Mouse (Mus musculus): ENCODE measurements around the gene Mfap2. TPM values are rescaled to one million over a fixed set of nuclear protein-coding genes. Genes with fewer than 3 reads are reported as not detected.

The Mfap2 gene
- polyA plus RNA-seq, 1 experiment: not detected

DNA sequence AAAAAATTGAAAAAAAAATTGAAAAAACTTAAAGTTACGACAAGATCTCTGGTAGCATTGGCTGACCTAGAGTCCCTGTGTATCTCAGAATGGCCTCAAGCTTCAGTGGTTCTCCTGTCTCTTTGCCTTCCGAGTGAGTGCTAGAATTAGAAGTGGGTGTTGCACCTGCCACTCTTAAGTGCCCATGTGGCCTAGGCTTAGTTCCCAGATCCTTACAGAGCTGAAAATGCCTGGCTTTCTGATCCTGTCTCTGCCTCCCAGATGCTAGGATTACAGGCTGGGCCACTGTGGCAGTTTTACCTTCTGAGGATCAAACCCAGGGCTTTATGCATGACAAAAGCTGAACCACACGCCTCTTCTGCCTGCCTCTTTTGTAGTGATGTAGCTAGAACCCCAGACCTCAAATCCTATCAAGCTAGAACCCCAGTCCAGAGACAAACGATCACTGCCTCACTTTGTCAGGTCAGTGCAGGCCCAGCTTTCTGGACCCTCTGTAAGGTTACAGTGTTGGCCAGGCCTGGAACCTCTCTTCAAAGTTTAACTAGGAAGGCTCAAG lies 54.0 kb downstream of the Mfap2 start:
- no peak overlapping the region for H3K27ac ChIP-seq (ENCODE audit: insufficient read depth, low read depth, low read length)
- H3K4me1 ChIP-seq (ENCODE audit: control insufficient read depth, insufficient read depth, low read length): peaks cover 6% of the 10 kb centered on the region
- no peak overlapping the region for H3K4me3 ChIP-seq (ENCODE audit: insufficient read depth, low read length)
- TF ChIP-seq POLR2A (IDR thresholded peaks at IDR 0.05; ENCODE audit: borderline replicate concordance, low read depth, low read length): no peak
- TF ChIP-seq CTCF (IDR thresholded peaks at IDR 0.05; ENCODE audit: low read depth, low read length): no peak

DNA sequence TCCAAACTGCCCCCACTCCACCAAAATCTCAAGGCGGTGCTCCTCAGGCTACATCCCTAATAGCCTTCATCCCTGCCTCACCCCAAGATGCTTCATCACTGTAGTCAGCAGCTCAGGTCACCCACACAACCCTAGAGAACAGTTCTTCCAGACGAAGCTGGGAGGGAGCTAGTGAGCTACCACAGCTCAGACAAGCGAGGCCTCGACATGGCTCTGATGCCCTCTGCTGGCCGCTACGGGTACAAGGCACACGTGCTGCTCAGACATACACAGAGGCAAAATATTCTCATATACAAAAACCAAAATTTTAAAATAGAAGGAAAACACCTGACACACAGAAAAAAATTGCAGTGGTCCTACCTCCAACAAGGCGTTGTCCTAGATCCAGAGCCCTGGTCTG lies 54.9 kb downstream of the Mfap2 start:
- Histone ChIP-seq H3K4me1 (ENCODE audit: control insufficient read depth, insufficient read depth, low read length) (peaks cover 2% of the 10 kb centered on the region), H3K4me3 (ENCODE audit: insufficient read depth, low read length) (no peak overlapping the region), H3K27ac (ENCODE audit: insufficient read depth, low read depth, low read length) (no peak overlapping the region)
- TF ChIP-seq POLR2A (IDR thresholded peaks at IDR 0.05; ENCODE audit: borderline replicate concordance, low read depth, low read length): no peak
- TF ChIP-seq CTCF (IDR thresholded peaks at IDR 0.05; ENCODE audit: low read depth, low read length): peak; percentile 86

Other genes starting within 250 kb of the Mfap2 start
- 6.3 and 8.1 TPM in 2 replicates for gene Padi4, start 236.2 kb upstream of the Mfap2 start, polyA plus RNA-seq (2012; ENCODE audit: insufficient read depth, insufficient read length, missing spikeins)
- 0.25 and 0.47 TPM in 2 replicates for gene Padi3, start 199.8 kb upstream of the Mfap2 start, polyA plus RNA-seq (2012; ENCODE audit: insufficient read depth, insufficient read length, missing spikeins)
- gene Padi1, start 164.6 kb upstream of the Mfap2 start, polyA plus RNA-seq (2012; ENCODE audit: insufficient read depth, insufficient read length, missing spikeins): not detected in 2 replicates
- gene Padi2, start 104.1 kb upstream of the Mfap2 start, polyA plus RNA-seq (2012; ENCODE audit: insufficient read depth, insufficient read length, missing spikeins): 11.0 and 12.2 TPM in 2 replicates
- 145 and 163 TPM in 2 replicates for gene Sdhb, start 49.2 kb upstream of the Mfap2 start, polyA plus RNA-seq (2012; ENCODE audit: insufficient read depth, insufficient read length, missing spikeins)
- gene Atp13a2, start 23.5 kb upstream of the Mfap2 start, polyA plus RNA-seq (2012; ENCODE audit: insufficient read depth, insufficient read length, missing spikeins): 203 and 230 TPM in 2 replicates
- gene Crocc, start 50.1 kb downstream of the Mfap2 start, polyA plus RNA-seq (2012; ENCODE audit: insufficient read depth, insufficient read length, missing spikeins): 6.9 and 8.1 TPM in 2 replicates
- 170 and 172 TPM in 2 replicates for gene Necap2, start 67.9 kb downstream of the Mfap2 start, polyA plus RNA-seq (2012; ENCODE audit: insufficient read depth, insufficient read length, missing spikeins)
- not detected in 2 replicates for gene Spata21, start 77.9 kb downstream of the Mfap2 start, polyA plus RNA-seq (2012; ENCODE audit: insufficient read depth, insufficient read length, missing spikeins)
- 105 and 129 TPM in 2 replicates for gene Szrd1, start 129.4 kb downstream of the Mfap2 start, polyA plus RNA-seq (2012; ENCODE audit: insufficient read depth, insufficient read length, missing spikeins)
- gene Fbxo42, start 137.5 kb downstream of the Mfap2 start, polyA plus RNA-seq (2012; ENCODE audit: insufficient read depth, insufficient read length, missing spikeins): 22.0 and 28.2 TPM in 2 replicates
- 0.92 and 1.9 TPM in 2 replicates for gene Rsg1, start 203.5 kb downstream of the Mfap2 start, polyA plus RNA-seq (2012; ENCODE audit: insufficient read depth, insufficient read length, missing spikeins)
- not detected in 2 replicates for gene Arhgef19, start 229.1 kb downstream of the Mfap2 start, polyA plus RNA-seq (2012; ENCODE audit: insufficient read depth, insufficient read length, missing spikeins)